Mouse (Mus musculus) left cerebral cortex, postnatal 10 days (tissue): ENCODE measurements around the gene Xlr3c. TPM values are rescaled to one million over a fixed set of nuclear protein-coding genes. Genes with fewer than 3 reads are reported as not detected.
"Not testable (repeated sequence)": the region's sequence is repeated elsewhere in the genome, so short reads cannot be mapped to it uniquely, and the experiment has no call there.

Experiments used
- DNase-seq, 2 experiments: peaks; one replicate each; pipeline ENCODE4 v3.0.0; 2021 to 2022; ENCODE audit warnings: low spot score in 2 of 2, mixed read lengths in 1 of 2; ENCODE audit errors: extremely low spot score in 1 of 2
- intact Hi-C: fragments of 180-260 bp; cut with DNase I; formaldehyde crosslinking; loops from one replicate; pipeline ENCODE4 v1.15.1; 2025
- total RNA-seq, 2 experiments: library from RNA; stranded (reverse); gene quantifications; 2 replicates each; pipeline ENCODE4 v1.2.3; 2021

Gene Xlr3c
- total RNA-seq: not detected

DNA sequence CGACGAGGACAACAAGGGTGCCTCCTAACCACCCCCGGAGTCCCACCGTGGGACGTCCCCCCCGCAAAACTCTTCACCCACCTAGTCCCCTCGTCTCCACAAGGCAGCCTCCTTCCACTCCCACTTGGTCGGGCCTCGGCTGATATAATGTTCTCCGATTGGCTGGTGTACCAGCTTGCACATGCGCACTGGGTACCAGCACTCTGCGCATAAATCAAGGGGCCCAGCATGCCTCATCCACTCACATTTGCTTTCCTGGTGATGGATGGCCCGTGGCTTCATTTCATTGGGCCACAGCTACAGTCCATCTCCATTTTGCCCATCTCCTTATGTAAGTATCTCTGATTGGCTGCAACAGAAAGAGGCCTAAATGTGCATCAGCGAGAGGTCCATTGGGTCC is at the start of gene Xlr3c:
Xlr3c (minus strand) TSS at position 121 of the 400 bp plus-strand sequence.
- DNase-seq, intact Hi-C loops: not testable (repeated sequence)

DNA sequence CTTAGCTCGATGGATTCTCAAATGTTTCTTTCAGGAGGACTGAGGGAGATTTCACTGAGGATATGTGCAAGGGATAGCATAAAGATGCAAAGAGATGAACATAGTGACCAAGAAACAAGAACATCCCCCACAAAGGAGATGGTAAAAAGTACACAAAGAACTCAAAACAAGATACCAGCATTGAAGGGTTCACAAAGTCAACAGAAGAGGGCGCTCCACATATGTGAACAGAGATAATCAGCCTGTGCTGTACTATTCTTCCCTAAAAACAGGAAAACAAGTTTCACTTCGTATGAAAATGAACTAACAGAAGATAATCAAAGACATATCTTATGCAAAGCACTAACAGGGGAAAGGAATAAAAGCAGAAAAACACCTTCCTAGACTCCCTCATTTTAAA is 47.3 kb upstream of the Xlr3c start:
- intact Hi-C loops: loop anchor here (5.0 kb wide), 1 partner anchor 120 kb away; no protein-coding TSS in a partner anchor
- DNase-seq: peak; percentile 7 to 20

DNA sequence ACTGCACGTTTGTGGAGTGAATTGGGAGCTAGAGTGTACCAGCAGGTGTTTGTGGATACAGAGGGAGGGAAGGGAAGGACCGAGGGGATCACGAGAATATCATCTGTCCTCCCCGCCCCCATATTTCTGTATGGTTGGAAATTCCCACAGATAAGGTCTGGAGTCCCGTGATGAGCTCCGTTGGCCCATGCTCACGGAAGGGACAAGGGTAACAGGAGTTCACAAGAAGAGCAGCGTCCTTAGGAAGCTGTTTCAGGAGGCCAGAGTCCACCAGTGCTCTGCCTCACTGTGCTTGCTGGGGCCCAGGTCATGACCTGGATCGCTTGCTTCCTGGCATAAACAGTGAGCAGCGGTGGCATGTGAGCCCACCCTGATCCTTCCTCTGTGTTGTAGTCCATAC is 30.6 kb upstream of the Xlr3c start:
- DNase-seq, intact Hi-C loops: not testable (repeated sequence)

DNA sequence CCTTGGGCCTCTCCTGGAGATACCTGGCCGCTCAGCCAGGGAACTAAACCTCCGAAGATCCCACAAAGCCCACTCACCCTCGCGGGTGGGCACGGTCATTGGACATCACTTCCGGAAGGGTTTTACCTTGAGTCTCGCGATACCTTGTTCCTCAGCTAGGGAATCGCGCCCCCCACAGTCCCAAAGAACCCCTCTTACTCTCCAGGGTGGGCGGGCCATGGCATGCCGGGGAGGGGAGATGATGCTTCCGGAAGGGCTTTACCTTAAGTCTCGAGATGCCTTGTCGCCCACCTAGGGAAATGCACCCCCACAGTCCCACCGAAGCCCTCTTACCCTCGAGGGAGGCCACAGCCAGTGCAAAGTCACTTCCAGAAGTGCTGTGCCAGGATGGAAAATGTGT is 27.7 kb upstream of the Xlr3c start, which contains the start of the genes Xlr5a and Xlr5c:
Xlr5a (minus strand) TSS at position 101 of the 400 bp plus-strand sequence.
Xlr5c (minus strand) TSS at position 101 of the 400 bp plus-strand sequence.
- intact Hi-C loops, DNase-seq: not testable (repeated sequence)

DNA sequence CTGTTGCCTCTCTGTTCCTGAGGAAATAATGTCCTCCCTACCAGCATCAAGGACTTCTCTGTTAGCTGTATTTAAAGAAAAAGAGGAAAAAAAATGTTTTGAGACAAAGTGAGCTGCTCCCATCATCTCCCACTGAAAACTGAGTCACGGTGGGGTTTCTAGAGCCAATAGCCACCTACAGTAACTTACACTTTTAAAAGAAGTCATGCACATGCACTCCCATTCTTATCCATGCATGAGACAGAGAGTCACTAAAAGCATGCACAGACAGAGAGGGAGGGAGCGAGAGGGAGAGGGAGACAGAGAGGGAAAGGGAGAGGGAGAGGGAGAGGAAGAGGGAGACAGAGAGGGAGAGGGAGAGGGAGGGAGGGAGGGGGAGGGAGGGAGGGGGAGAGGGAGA is 2.8 kb downstream of the Xlr3c start:
- intact Hi-C loops, DNase-seq: not testable (repeated sequence)

DNA sequence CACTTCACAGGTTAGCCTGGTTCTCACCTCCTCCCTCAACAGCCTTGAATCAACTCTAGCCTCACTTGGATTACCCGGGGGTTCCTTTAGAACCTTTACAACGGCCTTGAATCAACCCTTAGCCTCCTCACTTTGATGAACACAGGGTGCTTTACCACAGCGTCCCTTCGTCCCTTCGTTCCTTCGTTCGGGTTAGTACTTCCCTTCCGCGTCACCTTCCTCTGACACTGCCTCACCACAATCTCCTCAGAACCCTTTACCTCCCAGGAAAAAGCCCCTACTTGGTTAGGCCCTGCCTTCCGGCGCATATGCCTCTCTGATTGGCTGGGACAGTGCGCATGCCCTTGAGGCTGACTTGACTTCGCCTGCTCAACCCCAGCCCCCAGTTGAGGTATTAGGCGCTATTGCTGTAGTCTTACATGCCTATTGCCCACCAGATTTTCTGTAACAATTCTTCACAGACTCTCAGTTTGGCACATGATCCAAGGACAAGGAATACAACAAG is 22.3 kb downstream of the Xlr3c start, which contains the start of gene Xlr4c:
Xlr4c (minus strand) TSS at position 310 of the 505 bp plus-strand sequence.
- DNase-seq, intact Hi-C loops: not testable (repeated sequence)

DNA sequence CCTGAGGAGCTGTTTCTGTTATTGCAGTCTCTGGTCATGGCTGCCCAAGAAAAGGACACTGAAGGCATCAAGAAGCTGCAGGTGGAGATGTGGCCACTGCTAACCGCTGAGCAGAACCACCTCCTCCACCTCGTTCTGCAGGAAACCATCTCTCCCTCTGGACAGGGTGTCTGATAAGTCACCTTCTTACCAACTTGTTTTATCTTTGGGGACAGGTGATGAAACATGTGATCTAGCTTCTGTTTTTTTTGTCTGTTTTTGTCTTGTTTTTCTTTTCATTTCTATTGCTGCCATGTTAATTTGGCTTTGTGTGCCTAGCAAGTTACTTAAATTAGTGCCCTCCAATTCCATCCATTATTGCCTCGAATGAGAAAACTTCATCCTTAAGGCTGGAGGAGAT is 35.9 kb downstream of the Xlr3c start:
- no peak for DNase-seq
- intact Hi-C loops: loop anchor here (5.0 kb wide), 1 partner anchor 167 kb away; the partner anchor contains the start of gene Pnma3

DNA sequence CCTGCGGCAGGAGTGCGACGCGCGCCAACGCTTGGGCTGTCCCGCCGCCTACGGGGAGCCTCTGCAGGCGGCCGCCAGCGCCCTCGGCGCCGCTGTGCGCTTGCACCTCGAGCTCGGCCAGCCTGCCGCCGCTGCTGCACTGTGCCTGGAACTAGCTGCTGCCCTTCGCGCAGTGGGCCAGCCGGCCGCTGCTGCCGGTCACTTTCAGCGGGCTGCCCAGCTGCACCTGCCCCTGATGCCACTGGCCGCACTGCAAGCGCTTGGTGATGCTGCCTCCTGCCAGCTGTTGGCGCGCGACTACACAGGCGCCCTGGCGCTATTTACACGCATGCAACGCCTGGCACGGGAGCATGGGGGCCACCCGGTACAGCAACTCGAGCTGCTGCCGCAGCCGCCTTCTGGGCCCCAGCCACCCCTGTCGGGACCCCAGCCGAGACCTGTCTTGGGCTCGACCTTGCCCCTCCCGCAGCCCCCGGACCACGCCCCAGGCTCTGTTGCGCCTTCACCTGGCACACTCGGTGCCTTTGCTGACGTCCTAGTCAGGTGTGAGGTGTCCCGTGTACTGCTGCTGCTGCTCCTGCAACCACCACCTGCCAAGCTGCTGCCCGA is 36.5 kb downstream of the Xlr3c start:
- intact Hi-C loops: loop anchor here (5.0 kb wide), 1 partner anchor 166 kb away; the partner anchor contains the start of gene Pnma3
- peak; percentile 34 to 61 for DNase-seq

DNA sequence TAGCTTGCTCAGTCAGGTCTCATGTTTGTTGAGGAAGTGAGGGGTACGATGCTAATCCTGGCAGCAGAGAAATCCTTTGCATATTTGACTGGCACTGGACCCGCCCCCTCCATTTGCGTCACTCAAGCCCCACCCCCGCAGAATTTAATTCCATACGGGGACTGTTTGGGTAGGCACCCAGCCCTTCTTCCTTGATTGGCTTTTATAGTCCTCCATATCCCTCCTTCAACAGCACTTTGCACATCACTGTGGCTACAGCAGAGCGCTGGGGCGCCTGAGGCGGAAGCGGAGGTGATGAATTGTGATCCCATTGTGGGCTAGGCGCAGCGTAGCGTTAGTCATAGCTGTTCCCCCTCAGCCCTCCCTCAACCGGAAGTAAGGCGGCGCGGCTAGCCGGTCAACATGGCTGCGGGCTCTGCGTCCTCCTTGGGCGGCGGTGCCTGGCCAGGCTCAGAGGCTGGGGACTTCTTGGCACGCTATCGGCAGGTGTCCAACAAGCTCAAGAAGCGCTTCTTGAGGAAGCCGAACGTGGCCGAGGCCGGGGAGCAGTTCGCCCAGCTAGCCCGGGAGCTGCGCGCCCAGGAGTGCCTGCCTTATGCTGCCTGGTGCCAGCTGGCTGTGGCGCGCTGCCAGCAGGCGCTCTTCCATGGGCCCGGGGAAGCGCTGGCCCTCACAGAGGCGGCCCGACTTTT is 37.1 kb downstream of the Xlr3c start, which contains the start of gene F8a:
F8a (plus strand) TSS at position 378 of the 692 bp plus-strand sequence.
- intact Hi-C loops: loop anchor here (5.0 kb wide), 1 partner anchor 166 kb away; the partner anchor contains the start of gene Pnma3
- peak; percentile 60 to 83 for DNase-seq

DNA sequence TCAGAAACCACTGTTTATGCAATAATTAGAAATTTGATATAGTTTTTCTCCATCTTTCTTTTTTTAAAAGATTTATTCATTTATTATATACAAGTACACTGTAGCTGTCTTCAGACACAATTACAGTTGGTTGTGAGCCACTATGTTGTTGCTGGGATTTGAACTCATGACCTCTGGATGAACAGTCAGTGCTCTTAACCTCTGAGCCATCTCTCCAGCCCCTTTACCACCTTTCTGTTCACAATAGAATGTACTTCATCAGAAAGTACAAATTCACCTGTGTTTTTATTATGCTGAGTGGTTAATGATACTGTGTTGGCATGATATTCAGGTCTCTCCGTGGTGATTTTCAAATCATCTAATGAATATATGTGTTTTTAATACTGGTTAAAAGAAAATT is 39.8 kb downstream of the Xlr3c start:
- intact Hi-C loops: loop anchor here (5.0 kb wide), 1 partner anchor 163 kb away; the partner anchor contains the start of gene Pnma3
- DNase-seq: no peak

DNA sequence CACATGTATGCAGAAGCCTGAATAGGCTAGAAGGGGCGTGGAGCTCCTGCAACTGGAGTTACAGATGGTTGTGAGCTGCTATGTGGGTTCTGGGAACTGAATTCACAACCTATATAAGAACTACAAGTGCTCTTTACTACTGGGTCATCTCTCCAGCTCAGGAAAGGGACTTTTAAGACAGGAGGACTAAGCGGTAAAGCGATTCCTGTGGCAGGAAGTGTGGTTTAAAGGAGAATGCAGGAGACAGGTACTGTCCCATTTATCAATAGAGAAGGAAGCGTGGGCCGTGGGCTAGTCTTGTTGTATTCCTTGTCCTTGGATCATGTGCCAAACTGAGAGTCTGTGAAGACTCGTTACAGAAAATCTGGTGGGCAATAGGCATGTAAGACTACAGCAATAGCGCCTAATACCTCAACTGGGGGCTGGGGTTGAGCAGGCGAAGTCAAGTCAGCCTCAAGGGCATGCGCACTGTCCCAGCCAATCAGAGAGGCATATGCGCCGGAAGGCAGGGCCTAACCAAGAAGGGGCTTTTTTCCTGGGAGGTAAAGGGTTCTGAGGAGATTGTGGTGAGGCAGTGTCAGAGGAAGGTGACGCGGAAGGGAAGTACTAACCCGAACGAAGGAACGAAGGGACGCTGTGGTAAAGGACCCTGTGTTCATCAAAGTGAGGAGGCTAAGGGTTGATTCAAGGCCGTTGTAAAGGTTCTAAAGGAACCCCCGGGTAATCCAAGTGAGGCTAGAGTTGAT is 51.2 kb downstream of the Xlr3c start, which contains the start of gene Xlr4b:
Xlr4b (plus strand) TSS at position 515 of the 746 bp plus-strand sequence.
- intact Hi-C loops, DNase-seq: not testable (repeated sequence)

Other genes with a start within 250 kb of the Xlr3c start
- gene Pnma5, start 228.3 kb downstream of the Xlr3c start, total RNA-seq: under 1 TPM; 0.41 to 0.59 TPM
- 10 to 100 TPM; 28.7 to 30.8 TPM for gene Pnma3, start 200.6 kb downstream of the Xlr3c start, total RNA-seq
- under 1 TPM in 1 of 2 experiments, not detected in 1; 0.91 TPM for gene Xlr4a, start 182.9 kb downstream of the Xlr3c start, total RNA-seq
- 1 to 10 TPM in 1 of 2 experiments, under 1 TPM in 1; 0.51 to 4.8 TPM for gene Xlr3a, start 168.3 kb downstream of the Xlr3c start, total RNA-seq
- 1 to 10 TPM; 1.5 to 1.9 TPM for gene Gm14685, start 148.3 kb downstream of the Xlr3c start, total RNA-seq
- gene Xlr5b, start 116.6 kb downstream of the Xlr3c start, total RNA-seq: not detected
- 1 to 10 TPM in 1 of 2 experiments, under 1 TPM in 1; 0.91 to 1.4 TPM for gene DXBay18, start 115.9 kb downstream of the Xlr3c start, total RNA-seq
- not detected for gene Spin2d, start 88.4 kb downstream of the Xlr3c start, total RNA-seq
- 1 to 10 TPM; 1.2 to 9.8 TPM for gene Xlr3b, start 73.2 kb downstream of the Xlr3c start, total RNA-seq
- gene Xlr4b, start 51.1 kb downstream of the Xlr3c start, total RNA-seq: 1 to 10 TPM in 1 of 2 experiments, under 1 TPM in 1; 0.45 to 1.1 TPM
- 10 to 100 TPM; 14.3 to 15.1 TPM for gene F8a, start 37.1 kb downstream of the Xlr3c start, total RNA-seq
- gene Xlr4c, start 22.3 kb downstream of the Xlr3c start, total RNA-seq: under 1 TPM in 1 of 2 experiments, not detected in 1; 0.90 TPM
- not detected for gene Xlr5a, start 27.6 kb upstream of the Xlr3c start, total RNA-seq
- gene Xlr5c, start 27.6 kb upstream of the Xlr3c start, total RNA-seq: not detected
- not detected for gene Gm45015, start 71.5 kb upstream of the Xlr3c start, total RNA-seq
- gene Zfp275, start 77.2 kb upstream of the Xlr3c start, total RNA-seq: 10 to 100 TPM; 16.8 to 17.5 TPM
- gene Gm18336, start 133.3 kb upstream of the Xlr3c start, total RNA-seq: under 1 TPM; 0.19 to 0.24 TPM
- 1 to 10 TPM; 2.5 to 3.1 TPM for gene Zfp92, start 145.7 kb upstream of the Xlr3c start, total RNA-seq
- not detected for gene Trex2, start 170.0 kb upstream of the Xlr3c start, total RNA-seq
- gene Haus7, start 193.7 kb upstream of the Xlr3c start, total RNA-seq: 10 to 100 TPM; 13.7 to 15.0 TPM
- 10 to 100 TPM; 33.2 to 34.7 TPM for gene Bgn, start 218.2 kb upstream of the Xlr3c start, total RNA-seq
- 10 to 100 TPM; 63.9 to 64.2 TPM for gene Atp2b3, start 237.7 kb upstream of the Xlr3c start, total RNA-seq